Mouse (Mus musculus): ENCODE measurements around the gene Dnajc4. TPM values are rescaled to one million over a fixed set of nuclear protein-coding genes. Genes with fewer than 3 reads are reported as not detected.

Gene Dnajc4
- 2.3 TPM for polyA plus RNA-seq (2014; fragmentation: Illumina TruSeq; extraction: RNeasy Lipid Tissue Mini Kit (QIAGEN cat#74804); ENCODE audit: low read depth, low replicate concordance)

DNA sequence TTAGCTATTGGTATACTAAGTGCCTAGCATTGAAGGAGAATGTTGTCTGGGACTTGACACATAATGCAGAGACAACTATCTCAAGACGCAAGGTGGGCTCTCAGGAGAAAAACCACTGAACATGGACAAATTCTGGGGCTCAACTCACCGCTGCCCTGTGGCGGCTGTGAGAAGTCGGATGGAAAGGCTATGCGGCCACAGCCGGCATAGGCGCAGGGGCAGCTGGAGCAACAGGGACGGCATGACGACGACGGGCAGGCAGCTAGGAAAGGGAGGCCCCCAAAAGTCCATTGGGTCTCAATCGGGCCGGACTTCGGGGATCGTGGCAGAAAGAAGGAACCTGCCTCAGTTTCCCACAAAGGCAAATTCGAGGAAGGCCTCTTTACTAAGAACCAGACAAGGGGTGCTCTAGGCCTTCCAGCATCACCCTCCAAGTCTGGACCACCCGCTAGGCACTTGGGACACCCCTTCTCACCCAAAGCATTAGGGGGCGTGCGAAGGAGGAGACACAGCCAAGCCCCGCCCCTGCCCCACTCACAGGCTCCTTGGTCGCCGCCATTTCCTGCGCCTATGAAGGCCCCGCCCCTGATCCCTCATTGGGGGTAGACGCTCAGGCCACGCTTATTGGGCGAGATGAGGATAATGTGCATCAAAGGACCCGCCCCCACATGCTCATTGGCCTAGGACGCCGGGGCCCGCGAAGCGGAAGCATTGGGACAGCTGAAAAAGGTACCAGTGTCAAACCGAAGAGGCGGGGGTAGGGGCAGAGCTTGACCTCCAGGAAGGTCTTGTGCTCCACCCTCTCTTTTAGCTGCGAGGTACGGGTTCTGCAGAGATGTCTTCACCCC is at the start of gene Dnajc4:
Gene Dnajc4, minus strand, starts transcription at position 562 of the 848 bp plus-strand sequence.

DNA sequence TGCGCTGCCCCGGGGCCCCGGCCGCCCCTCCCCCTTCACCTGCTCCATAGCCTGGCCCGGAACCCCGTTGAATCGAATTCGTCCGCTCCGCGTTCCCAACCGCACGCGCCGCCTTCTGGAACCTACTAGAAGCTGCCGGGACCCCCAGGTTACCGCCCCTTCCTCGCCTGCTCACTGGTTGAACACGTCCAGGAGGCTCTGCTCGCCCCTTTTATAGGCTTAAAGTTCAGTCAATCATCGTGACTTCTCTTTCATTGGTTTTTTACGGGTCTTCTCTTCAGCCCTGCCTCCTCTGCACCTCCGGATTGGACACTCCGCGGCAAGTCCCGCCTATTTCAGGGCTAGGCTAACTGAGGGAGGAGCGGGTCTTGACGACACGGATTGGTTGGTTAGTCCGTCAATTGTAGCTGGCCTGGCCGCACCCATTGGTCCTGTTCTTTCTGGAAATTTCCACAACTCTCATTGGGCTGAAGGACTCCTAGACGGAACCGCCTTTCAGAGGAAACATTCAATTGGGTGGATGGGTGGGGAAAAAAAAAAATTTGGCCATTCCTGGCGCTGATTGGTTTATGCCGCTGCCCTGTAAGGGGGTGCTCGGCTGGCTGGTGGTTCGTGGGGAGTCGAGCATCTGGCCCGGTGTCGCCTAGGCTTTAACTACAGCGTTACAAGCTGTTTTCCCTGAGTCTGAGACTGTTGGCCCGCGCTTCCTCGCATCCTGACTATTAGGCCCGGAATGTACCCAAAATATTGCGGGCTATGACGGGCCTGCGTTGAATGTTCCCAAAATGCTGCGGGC is 47.7 kb upstream of the Dnajc4 start, which contains the start of gene Stip1:
Gene Stip1, minus strand, starts transcription at position 127 of the 796 bp plus-strand sequence.

GRCm38 (mm10) chr19:7019191-7019590 is 26.8 kb upstream of the Dnajc4 start, which contains the start of gene Fermt3:
Fermt3 (minus strand) TSS chr19:7019469.

DNA sequence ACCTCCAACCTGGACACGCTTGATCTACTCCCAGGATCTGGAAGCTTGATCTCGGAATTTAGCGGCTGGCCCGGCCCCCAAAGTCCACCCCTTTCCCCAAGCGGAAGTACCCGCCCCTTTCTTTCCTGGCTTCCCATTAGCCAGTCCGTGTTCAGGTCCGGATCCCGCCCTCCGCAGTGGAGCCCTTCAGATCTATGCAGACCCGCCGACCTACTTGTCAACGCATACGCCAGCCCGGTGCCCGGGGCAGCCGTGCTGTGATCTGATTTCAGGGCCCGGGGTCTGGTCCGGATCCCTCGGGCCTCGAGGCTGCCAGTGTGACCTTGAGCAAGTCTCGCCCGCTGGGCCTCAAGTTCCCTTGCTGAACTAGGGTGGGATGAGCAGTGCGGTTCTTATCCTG is 3.6 kb upstream of the Dnajc4 start, which contains the start of the genes Nudt22 and Trpt1:
Gene Nudt22, minus strand, starts transcription at position 112 of the 400 bp plus-strand sequence.
Gene Trpt1, plus strand, starts transcription at position 126 of the 400 bp plus-strand sequence.

DNA sequence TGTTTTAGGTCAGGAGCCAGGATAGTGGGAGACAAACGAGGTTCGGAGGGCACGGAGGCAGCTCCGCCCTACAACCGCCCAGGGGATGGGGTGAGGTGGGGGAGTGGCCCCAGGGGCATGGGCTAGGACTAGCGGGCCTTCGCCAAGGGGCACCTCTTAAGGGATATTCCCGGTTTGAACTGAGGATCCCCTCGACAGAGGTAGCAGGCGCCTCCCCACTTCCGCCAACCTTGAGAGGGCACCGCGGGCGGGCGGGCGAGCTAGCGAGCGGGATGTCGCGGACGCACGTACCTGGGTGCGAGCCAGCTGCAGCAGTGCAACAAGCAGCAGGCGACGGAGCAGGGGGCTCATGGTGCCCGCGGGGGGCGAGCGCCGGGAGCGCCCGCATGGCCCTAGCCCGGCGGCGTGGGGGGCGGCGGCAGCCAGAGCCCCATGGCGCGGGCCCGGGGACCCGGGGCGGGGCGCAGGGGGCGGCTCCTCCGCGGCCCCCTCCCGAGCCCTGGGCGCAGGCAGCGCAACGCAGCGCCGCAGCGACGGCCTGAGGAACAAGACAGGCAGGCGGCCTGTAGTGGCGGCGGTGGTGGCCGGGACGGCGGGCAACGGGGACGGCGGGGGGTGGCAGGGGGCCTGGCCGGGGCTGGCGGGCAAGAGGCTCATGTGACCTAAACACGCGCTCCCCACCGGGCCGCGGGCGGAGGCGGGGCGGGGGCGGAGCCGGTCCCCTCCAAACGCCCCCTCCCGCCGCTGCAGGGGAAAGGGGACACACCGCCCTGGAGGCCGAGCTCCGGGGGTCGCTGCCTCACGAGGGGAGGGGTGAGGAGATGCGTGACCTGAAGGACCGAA is 5.1 kb downstream of the Dnajc4 start, which contains the start of gene Vegfb:
Gene Vegfb, minus strand, starts transcription at position 591 of the 843 bp plus-strand sequence.

GRCm38 (mm10) chr19:6980381-6981093 is 11.8 kb downstream of the Dnajc4 start, which contains the start of gene Fkbp2:
Fkbp2 (minus strand) TSS chr19:6980501.

GRCm38 (mm10) chr19:6975537-6976521 is 16.5 kb downstream of the Dnajc4 start, which contains the start of gene Plcb3:
Plcb3 (minus strand) TSS chr19:6976470.

GRCm38 (mm10) chr19:6974211-6975205 is 17.9 kb downstream of the Dnajc4 start, which contains the start of gene Ppp1r14b:
Ppp1r14b (plus strand) TSS chr19:6974968.

GRCm38 (mm10) chr19:6942249-6942691 is 50.1 kb downstream of the Dnajc4 start, which contains the start of gene Gpr137:
Gpr137 (minus strand) TSS chr19:6942480.

DNA sequence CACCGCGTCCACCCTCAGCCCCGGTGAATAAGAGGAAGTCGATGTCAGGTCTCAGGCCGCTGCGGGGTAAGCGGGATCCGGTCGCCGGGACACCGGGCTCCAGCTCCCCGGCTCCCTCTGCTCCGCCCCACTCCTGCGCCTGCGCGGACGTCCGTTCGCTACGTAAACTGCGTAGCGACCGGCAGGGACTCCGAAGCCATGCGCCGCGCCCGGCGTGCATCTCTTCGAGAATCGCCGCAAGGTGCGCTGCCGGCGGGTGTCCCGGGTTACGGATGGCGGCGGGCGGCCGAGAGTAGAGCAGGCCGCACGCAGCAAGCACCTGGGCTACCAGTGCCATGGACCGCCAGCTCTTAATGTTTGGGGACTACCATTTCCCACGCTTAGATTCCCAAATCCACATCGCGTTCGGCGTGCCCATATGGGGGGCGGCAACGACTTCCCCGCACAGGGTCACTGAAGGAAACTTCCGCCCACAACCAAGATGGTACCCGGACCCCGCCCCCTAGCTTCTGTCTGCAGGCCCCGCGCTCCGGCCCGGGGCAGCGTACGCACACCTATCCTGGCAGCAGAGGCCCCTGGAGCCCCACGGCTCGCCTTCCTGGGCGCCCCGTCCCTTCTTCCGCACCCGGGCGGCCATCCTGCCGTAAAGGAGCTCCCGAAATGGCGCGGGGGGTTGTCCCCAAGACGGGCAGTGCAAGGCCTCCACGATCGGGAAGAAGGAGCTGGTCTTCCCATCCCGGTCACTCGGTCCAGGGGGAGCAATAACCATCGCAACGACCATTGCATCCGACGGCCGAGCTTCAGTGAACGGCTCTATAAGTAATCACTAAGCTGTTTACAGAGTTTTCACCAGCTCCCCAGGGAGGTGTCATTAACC is 50.8 kb downstream of the Dnajc4 start, which contains the start of gene Bad:
Gene Bad, plus strand, starts transcription at position 490 of the 877 bp plus-strand sequence.

Other genes starting within 250 kb of the Dnajc4 start
- gene Rps6ka4, start 151.9 kb downstream of the Dnajc4 start, polyA plus RNA-seq (2014; fragmentation: Illumina TruSeq; extraction: RNeasy Lipid Tissue Mini Kit (QIAGEN cat#74804); ENCODE audit: low read depth, low replicate concordance): 0.55 TPM
- 0.10 TPM for gene Ccdc88b, start 134.4 kb downstream of the Dnajc4 start, polyA plus RNA-seq (2014; fragmentation: Illumina TruSeq; extraction: RNeasy Lipid Tissue Mini Kit (QIAGEN cat#74804); ENCODE audit: low read depth, low replicate concordance)
- 18.9 TPM for gene Trmt112, start 82.9 kb downstream of the Dnajc4 start, polyA plus RNA-seq (2014; fragmentation: Illumina TruSeq; extraction: RNeasy Lipid Tissue Mini Kit (QIAGEN cat#74804); ENCODE audit: low read depth, low replicate concordance)
- gene Prdx5, start 82.5 kb downstream of the Dnajc4 start, polyA plus RNA-seq (2014; fragmentation: Illumina TruSeq; extraction: RNeasy Lipid Tissue Mini Kit (QIAGEN cat#74804); ENCODE audit: low read depth, low replicate concordance): 16.4 TPM
- 0.91 TPM for gene Esrra, start 70.8 kb downstream of the Dnajc4 start, polyA plus RNA-seq (2014; fragmentation: Illumina TruSeq; extraction: RNeasy Lipid Tissue Mini Kit (QIAGEN cat#74804); ENCODE audit: low read depth, low replicate concordance)
- 264 TPM for gene Catsperz, start 67.2 kb downstream of the Dnajc4 start, polyA plus RNA-seq (2014; fragmentation: Illumina TruSeq; extraction: RNeasy Lipid Tissue Mini Kit (QIAGEN cat#74804); ENCODE audit: low read depth, low replicate concordance)
- 0.41 TPM for gene Kcnk4, start 58.1 kb downstream of the Dnajc4 start, polyA plus RNA-seq (2014; fragmentation: Illumina TruSeq; extraction: RNeasy Lipid Tissue Mini Kit (QIAGEN cat#74804); ENCODE audit: low read depth, low replicate concordance)
- 2.3 TPM for gene Bad, start 50.7 kb downstream of the Dnajc4 start, polyA plus RNA-seq (2014; fragmentation: Illumina TruSeq; extraction: RNeasy Lipid Tissue Mini Kit (QIAGEN cat#74804); ENCODE audit: low read depth, low replicate concordance)
- 1.9 TPM for gene Gpr137, start 50.1 kb downstream of the Dnajc4 start, polyA plus RNA-seq (2014; fragmentation: Illumina TruSeq; extraction: RNeasy Lipid Tissue Mini Kit (QIAGEN cat#74804); ENCODE audit: low read depth, low replicate concordance)
- 11.3 TPM for gene Ppp1r14b, start 17.6 kb downstream of the Dnajc4 start, polyA plus RNA-seq (2014; fragmentation: Illumina TruSeq; extraction: RNeasy Lipid Tissue Mini Kit (QIAGEN cat#74804); ENCODE audit: low read depth, low replicate concordance)
- 1.5 TPM for gene Plcb3, start 16.1 kb downstream of the Dnajc4 start, polyA plus RNA-seq (2014; fragmentation: Illumina TruSeq; extraction: RNeasy Lipid Tissue Mini Kit (QIAGEN cat#74804); ENCODE audit: low read depth, low replicate concordance)
- gene Fkbp2, start 12.1 kb downstream of the Dnajc4 start, polyA plus RNA-seq (2014; fragmentation: Illumina TruSeq; extraction: RNeasy Lipid Tissue Mini Kit (QIAGEN cat#74804); ENCODE audit: low read depth, low replicate concordance): 3.5 TPM
- 1.4 TPM for gene Vegfb, start 4.9 kb downstream of the Dnajc4 start, polyA plus RNA-seq (2014; fragmentation: Illumina TruSeq; extraction: RNeasy Lipid Tissue Mini Kit (QIAGEN cat#74804); ENCODE audit: low read depth, low replicate concordance)
- gene Nudt22, start 3.5 kb upstream of the Dnajc4 start, polyA plus RNA-seq (2014; fragmentation: Illumina TruSeq; extraction: RNeasy Lipid Tissue Mini Kit (QIAGEN cat#74804); ENCODE audit: low read depth, low replicate concordance): not detected
- 0.63 TPM for gene Trpt1, start 3.6 kb upstream of the Dnajc4 start, polyA plus RNA-seq (2014; fragmentation: Illumina TruSeq; extraction: RNeasy Lipid Tissue Mini Kit (QIAGEN cat#74804); ENCODE audit: low read depth, low replicate concordance)
- gene Fermt3, start 26.9 kb upstream of the Dnajc4 start, polyA plus RNA-seq (2014; fragmentation: Illumina TruSeq; extraction: RNeasy Lipid Tissue Mini Kit (QIAGEN cat#74804); ENCODE audit: low read depth, low replicate concordance): not detected
- gene Stip1, start 47.4 kb upstream of the Dnajc4 start, polyA plus RNA-seq (2014; fragmentation: Illumina TruSeq; extraction: RNeasy Lipid Tissue Mini Kit (QIAGEN cat#74804); ENCODE audit: low read depth, low replicate concordance): 79.5 TPM
- gene Macrod1, start 64.2 kb upstream of the Dnajc4 start, polyA plus RNA-seq (2014; fragmentation: Illumina TruSeq; extraction: RNeasy Lipid Tissue Mini Kit (QIAGEN cat#74804); ENCODE audit: low read depth, low replicate concordance): 5.6 TPM
- gene Flrt1, start 113.2 kb upstream of the Dnajc4 start, polyA plus RNA-seq (2014; fragmentation: Illumina TruSeq; extraction: RNeasy Lipid Tissue Mini Kit (QIAGEN cat#74804); ENCODE audit: low read depth, low replicate concordance): 1.2 TPM
- gene Otub1, start 213.7 kb upstream of the Dnajc4 start, polyA plus RNA-seq (2014; fragmentation: Illumina TruSeq; extraction: RNeasy Lipid Tissue Mini Kit (QIAGEN cat#74804); ENCODE audit: low read depth, low replicate concordance): 22.5 TPM
- gene Cox8a, start 225.0 kb upstream of the Dnajc4 start, polyA plus RNA-seq (2014; fragmentation: Illumina TruSeq; extraction: RNeasy Lipid Tissue Mini Kit (QIAGEN cat#74804); ENCODE audit: low read depth, low replicate concordance): 12.7 TPM
- 25.5 TPM for gene Naa40, start 248.6 kb upstream of the Dnajc4 start, polyA plus RNA-seq (2014; fragmentation: Illumina TruSeq; extraction: RNeasy Lipid Tissue Mini Kit (QIAGEN cat#74804); ENCODE audit: low read depth, low replicate concordance)

All from testis, adult 10 weeks (tissue).